Mouse (Mus musculus) myocyte (in vitro differentiated cells): Measurements from ENCODE around the gene Apol9a.
"Not testable (repeated sequence)": the region's sequence is repeated elsewhere in the genome, so short reads cannot be mapped to it uniquely, and the experiment has no call there.

Experiments
- E2F4 ChIP-seq: IDR thresholded peaks from one replicate; pipeline ENCODE4 v1.6.1; 2011; ENCODE audit warnings: mild to moderate bottlenecking, control low read depth, moderate library complexity; ENCODE audit not compliant: insufficient read depth
- MAX ChIP-seq: IDR thresholded peaks from one replicate; pipeline ENCODE4 v1.6.1; 2011; ENCODE audit warnings: low read depth, mild to moderate bottlenecking, control low read depth
- MYOD1 ChIP-seq, 3 experiments: IDR thresholded peaks; one replicate each; pipeline ENCODE4 v1.6.1; 2011; ENCODE audit warnings: control low read depth in 2 of 3, low read depth in 2 of 3, mild to moderate bottlenecking in 2 of 3, moderate library complexity in 1 of 3; ENCODE audit not compliant: insufficient read length in 2 of 3, control insufficient read depth in 1 of 3
- MYOG ChIP-seq, 3 experiments: IDR thresholded peaks; one replicate each; pipeline ENCODE4 v1.6.1; 2011; ENCODE audit warnings: control low read depth in 2 of 3, low read depth in 2 of 3, mild to moderate bottlenecking in 2 of 3; ENCODE audit not compliant: insufficient read length in 2 of 3, control insufficient read depth in 1 of 3, insufficient read depth in 1 of 3
- POLR2A ChIP-seq: IDR thresholded peaks from one replicate; pipeline ENCODE4 v1.6.1; 2011; ENCODE audit warnings: low read depth, mild to moderate bottlenecking, control low read depth, moderate library complexity; ENCODE audit not compliant: insufficient read length
- POLR2AphosphoS2 ChIP-seq: IDR thresholded peaks from one replicate; pipeline ENCODE4 v1.6.1; 2011; ENCODE audit warnings: low read depth, control low read depth; ENCODE audit not compliant: insufficient read length
- TCF12 ChIP-seq: IDR thresholded peaks from one replicate; pipeline ENCODE4 v1.6.1; 2011; ENCODE audit warnings: mild to moderate bottlenecking, control low read depth; ENCODE audit not compliant: poor library complexity, insufficient read depth, severe bottlenecking

GRCm38 (mm10) chr15:77411035-77411434 lies at the start of gene Apol9a:
- not testable (repeated sequence) for TF ChIP-seq TCF12; POLR2A; MYOG (IDR thresholded peaks at IDR 0.05; ENCODE audit: control insufficient read depth in 1 of 3, insufficient read depth in 1 of 3, insufficient read length in 2 of 3, low read depth in 2 of 3); MAX; E2F4; MYOD1 (IDR thresholded peaks at IDR 0.05; ENCODE audit: control insufficient read depth in 1 of 3, insufficient read length in 2 of 3, low read depth in 2 of 3); POLR2AphosphoS2
